Mouse (Mus musculus) spleen, adult 18-20 months (tissue): ENCODE measurements around the gene Mipep.

Source experiments
- DNase-seq, 2 experiments: peaks; one replicate each; pipeline ENCODE4 v3.0.0; 2022; ENCODE audit warnings: mixed read lengths in 2 of 2

The Mipep gene

GRCm38 (mm10) chr14:60757722-60758121, 26.7 kb upstream of the Mipep start:
- DNase-seq, result no peak

GRCm38 (mm10) chr14:60759097-60759496, 25.3 kb upstream of the Mipep start:
- DNase-seq, result no peak

DNA sequence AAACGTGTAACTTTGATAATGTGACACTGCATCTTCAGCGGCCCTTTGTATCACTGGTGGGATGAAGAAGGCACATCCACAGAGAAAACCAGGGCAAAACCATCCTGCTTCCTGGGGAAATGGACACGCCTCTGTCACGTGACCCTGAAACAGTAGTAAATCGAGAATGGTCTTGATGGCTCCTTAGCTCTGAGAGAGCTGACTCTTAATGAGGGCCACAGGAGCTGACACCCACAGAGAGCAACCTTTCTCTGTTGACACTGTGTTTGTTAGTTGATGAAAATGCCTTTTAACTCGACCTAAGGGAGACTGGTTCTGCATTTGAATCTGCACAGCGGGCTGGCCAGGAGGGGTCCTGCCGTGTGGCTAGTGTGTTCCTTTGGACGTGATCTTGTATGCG, 22.6 kb upstream of the Mipep start:
- no peak for DNase-seq

DNA sequence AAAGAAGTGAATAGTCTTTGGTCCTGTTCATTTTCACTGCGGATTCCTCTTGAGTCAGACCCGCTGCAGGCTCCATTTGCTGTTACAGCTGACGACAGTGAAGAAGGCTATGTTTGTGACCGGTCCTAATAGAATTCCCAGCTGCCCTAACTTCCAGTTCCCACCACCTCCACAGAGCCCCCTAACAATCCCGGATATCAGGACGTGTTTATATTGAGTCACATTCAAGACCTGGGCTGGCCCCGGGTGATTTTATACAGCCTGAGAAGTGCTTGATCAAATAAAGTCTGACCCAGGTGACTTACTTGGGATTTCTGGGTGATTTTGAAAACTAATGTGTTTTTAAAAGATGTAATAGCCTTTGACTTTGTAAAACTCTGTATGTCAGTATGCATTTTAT, 21.6 kb upstream of the Mipep start:
- DNase-seq, result no peak

- DNase-seq, result no peak
Measured at GRCm38 (mm10) chr14:60763746-60764145, 20.6 kb upstream of the Mipep start.

DNA sequence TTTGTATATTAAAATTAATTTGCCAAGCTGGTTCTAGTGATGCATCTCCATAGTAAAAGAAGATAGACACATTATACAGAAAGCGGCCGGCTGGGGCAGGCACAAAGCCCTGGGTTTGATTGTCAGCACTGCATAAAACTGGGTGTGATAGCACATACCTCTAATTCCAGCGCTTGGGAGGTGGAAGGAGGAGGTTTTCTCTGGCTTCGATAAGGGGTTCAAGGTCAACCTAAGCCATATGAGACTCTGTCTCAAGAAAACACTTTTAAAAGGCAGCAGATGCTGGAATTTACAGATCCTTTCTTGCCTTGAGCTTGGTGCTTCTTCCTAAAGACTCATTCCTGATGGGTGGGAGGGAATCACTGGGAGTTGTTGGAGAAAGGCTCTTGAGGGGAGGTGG, 19.8 kb upstream of the Mipep start:
- no peak for DNase-seq

DNA sequence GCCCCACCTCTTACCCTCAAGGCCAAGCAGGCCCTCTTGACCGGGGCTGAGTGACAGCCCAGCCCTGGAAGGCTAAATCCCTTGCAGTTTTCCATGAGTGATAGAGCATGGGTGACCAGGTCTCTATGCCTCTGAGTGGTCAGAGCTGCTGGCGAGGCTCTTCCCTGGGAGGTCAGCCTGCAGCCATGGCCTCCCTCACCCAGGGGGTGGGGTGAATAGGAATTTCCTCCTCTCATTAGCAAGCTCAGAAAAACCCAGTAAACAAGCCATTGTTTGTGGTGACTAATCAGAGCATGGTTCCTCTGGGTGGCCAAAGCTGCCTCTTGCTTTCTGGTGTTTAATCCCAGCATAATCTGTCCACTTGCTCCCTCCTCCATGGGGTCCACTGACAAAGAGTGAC, 19.3 kb upstream of the Mipep start:
- DNase-seq, result no peak

- no peak for DNase-seq
Measured at GRCm38 (mm10) chr14:60767884-60768283, 16.5 kb upstream of the Mipep start, which contains the start of gene C1qtnf9. C1qtnf9 (plus strand) TSS chr14:60768134.

DNA sequence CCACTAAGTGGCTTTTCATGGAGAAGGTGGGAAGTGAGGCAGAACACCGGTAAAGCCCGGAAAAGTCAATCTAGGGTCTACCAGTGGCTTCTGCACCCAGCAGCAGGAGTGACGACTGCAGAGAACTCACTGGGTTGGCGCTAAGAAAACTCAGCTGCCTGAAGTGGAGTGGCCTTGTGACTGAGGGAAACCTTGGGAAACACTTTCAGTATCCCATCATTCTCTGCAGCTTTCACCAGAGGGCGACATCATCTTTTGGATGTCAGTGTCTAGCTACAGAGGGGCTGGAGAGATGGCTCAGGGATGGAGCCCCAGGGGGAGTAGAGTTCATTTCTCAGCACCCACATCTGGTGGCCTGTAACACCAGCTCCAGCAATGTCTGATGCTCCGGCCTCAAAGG, 15.0 kb upstream of the Mipep start:
- DNase-seq, result no peak

GRCm38 (mm10) chr14:60770594-60770993, 13.8 kb upstream of the Mipep start:
- no peak for DNase-seq

DNA sequence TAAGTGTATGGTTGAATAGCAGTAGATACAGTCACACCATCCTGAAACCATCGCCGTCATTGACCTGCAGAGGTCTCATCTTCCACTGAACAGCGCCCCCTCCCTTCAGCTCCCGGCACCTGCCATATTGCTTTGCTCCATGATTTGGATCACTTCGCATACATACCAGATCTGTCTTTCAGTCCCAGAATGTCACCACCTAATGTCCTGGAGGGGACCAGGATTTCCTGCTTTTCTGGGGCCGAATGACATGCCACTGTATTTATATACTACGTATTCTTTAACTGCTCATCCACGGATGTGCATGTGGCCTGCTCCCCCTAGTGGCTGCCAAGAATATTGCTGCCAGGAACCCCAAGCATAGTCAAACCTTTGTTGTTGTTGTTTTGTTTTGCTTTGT, 13.3 kb upstream of the Mipep start:
- DNase-seq, result peak; percentile 53 to 76

DNA sequence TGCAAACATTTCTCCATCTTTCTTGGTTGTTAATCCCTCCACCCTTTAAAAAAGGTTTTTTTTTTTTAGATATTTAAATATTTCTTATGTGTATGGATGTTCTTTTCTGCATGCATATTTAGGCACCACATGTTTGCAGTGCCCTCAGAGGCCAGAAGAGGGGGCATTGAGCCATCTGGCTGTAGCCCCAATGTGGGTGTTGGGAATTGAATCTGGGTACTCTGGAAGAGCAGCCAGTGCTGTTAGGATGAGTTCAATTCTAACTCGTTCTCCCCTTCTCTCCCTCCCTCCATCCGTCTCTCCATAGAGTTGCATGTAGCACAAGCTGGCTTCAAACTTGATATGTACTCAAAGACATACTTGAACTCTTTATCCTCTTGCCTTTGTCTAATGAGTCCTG, 10.9 kb upstream of the Mipep start:
- no peak for DNase-seq

- no peak for DNase-seq
Measured at GRCm38 (mm10) chr14:60776521-60776920, 7.9 kb upstream of the Mipep start.

- DNase-seq, result no peak
Measured at GRCm38 (mm10) chr14:60777485-60777919, 6.9 kb upstream of the Mipep start.

DNA sequence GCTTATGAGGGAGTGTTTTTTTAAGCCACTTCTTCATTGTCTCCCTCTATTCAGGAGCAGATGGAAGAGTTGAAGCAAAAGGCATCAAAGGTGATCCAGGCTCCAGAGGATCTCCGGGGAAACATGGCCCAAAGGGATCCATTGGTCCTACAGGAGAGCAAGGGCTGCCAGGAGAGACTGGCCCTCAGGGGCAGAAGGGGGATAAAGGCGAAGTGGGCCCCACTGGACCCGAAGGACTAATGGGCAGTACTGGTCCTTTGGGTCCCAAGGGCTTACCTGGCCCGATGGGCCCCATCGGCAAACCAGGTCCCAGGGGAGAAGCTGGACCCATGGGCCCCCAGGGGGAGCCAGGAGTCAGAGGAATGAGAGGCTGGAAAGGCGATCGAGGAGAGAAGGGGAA, 5.2 kb upstream of the Mipep start:
- DNase-seq, result no peak

DNA sequence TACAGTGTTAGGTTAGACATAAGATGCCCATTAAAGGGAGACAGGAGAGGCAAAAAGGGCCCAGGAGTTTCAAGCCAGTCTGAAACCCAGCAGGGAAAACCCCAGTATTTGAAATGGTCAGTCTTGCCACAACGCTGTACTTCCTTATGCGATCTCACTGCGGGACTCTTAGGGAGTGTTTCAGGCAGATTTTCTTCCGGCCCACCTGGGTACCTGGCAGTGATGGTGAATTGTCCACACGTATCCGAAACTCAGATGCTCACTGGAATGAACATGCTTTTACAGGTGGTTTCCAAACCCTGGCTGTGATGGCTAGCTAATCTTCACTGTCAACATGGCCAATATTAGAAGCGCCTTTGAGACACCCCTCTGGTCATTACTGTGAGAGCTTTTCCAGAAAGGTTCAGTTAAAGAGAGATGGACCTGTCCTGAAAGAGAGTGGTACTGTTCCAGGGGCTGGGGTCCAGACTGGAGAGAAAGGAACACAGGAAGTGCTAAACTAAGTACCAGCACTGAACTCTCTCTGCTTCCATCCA, 2.2 kb upstream of the Mipep start:
- no peak for DNase-seq

- no peak for DNase-seq
Measured at GRCm38 (mm10) chr14:60783196-60783595, 1.2 kb upstream of the Mipep start.

GRCm38 (mm10) chr14:60790103-60790502, 5.7 kb downstream of the Mipep start:
- DNase-seq, result peak in 1 of 2 experiments; percentile 54

GRCm38 (mm10) chr14:60796600-60797322, 12.4 kb downstream of the Mipep start:
- DNase-seq, result no peak

DNA sequence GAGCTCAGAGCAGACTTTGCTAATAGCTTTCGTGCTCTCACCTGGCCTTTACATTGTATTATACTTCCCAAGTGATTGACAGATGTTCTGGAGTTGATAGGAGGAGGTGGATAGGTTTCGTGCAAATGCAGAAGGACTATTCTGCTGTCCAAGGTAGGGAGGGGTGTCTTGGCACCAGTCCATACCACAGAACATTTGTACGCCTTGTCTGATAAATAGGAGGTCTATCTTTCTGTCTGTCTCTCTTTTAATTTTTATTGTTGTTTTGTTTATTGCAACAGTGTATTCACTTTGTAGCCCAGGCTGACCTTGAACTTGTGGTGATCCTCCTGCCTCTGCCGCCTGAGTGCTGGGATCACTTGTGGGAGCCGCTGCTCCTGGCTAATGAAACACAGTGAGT, 13.2 kb downstream of the Mipep start:
- DNase-seq, result no peak

DNA sequence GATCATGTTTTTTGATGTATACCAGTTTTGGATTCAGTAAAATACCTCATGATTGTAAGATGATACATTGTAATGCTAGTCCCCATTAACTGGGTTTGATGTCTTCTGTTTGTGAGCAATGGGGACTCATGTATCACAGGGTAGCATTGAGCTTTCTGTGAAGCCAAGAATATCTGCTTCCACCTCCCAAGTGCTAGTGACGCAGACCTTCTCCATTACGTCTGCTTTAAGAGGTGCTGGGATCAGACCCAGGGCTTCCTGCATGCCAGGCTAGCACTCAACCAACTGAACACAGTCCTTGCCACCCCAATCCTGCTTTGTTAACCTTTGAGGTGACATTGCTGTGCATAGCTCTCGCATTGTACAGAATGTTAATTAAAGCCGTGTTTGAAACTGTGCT, 14.3 kb downstream of the Mipep start:
- no peak for DNase-seq

GRCm38 (mm10) chr14:60799762-60800728, 15.7 kb downstream of the Mipep start:
- DNase-seq, result no peak

DNA sequence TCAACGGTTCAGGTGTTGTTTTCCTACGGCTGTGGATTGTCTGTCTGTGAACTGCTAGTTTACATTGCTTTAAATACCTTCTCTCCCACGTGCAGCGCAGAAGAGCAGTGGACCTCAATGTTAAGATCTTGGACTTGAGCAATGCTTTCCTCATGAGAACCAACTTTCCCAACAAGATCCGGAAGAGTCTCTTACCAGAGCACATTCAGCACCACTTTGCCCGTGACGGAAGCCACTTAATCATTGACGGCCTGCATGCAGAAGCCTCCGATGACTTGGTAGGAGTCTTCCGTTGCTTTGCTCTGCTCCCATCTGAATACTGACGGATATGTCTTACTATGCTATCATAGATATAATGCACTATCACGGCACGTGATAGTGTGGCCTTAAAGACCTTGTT, 17.7 kb downstream of the Mipep start:
- DNase-seq, result no peak

- DNase-seq, result no peak
Measured at GRCm38 (mm10) chr14:60804978-60805377, 20.6 kb downstream of the Mipep start.
